Mouse (Mus musculus): ENCODE measurements around the gene Fcgbp. TPM values are rescaled to one million over a fixed set of nuclear protein-coding genes. Genes with fewer than 3 reads are reported as not detected.
"Not testable (repeated sequence)": the region's sequence is repeated elsewhere in the genome, so short reads cannot be mapped to it uniquely, and the experiment has no call there.

The Fcgbp gene
- polyA plus RNA-seq, 1 experiment = 0.84 TPM

GRCm38 (mm10) chr7:28129166-28129565 lies 58.1 kb downstream of the Fcgbp start, which contains the start of gene 9530053A07Rik:
9530053A07Rik (plus strand) TSS chr7:28129466.
- no peak within 1 kb of the TSS for H3K4me3 ChIP-seq (ENCODE audit: low read depth, low read length)
- H3K27me3 ChIP-seq (ENCODE audit: control insufficient read depth, insufficient read depth, low read length, poor library complexity, severe bottlenecking) = no peaks in the 10 kb centered on the region
- TF ChIP-seq EP300 (IDR thresholded peaks at IDR 0.05; ENCODE audit: insufficient read depth, low read depth, low read length) (no peak), CTCF (IDR thresholded peaks at IDR 0.05; ENCODE audit: low read depth, low read length) (no peak)
- no peak within 1 kb of the TSS for H3K9ac ChIP-seq (ENCODE audit: low read depth, poor library complexity, severe bottlenecking)
- no peaks in the 10 kb centered on the region for H3K4me1 ChIP-seq (ENCODE audit: control insufficient read depth, insufficient read depth, low read length)
- H3K9me3 ChIP-seq (replicated peaks; ENCODE audit: control insufficient read depth, insufficient read depth, low read length, poor library complexity, severe bottlenecking) = no peaks in the 10 kb centered on the region
- no peak within 1 kb of the TSS for H3K27ac ChIP-seq (ENCODE audit: insufficient read depth, low read length)
- no peaks in the 10 kb centered on the region for H3K36me3 ChIP-seq (ENCODE audit: control insufficient read depth, insufficient read depth, low read length, poor library complexity, severe bottlenecking)

GRCm38 (mm10) chr7:28137613-28138012 lies 66.6 kb downstream of the Fcgbp start:
- Histone ChIP-seq H3K36me3 (ENCODE audit: control insufficient read depth, insufficient read depth, low read length, poor library complexity, severe bottlenecking) (no peaks in the 10 kb centered on the region), H3K9ac (ENCODE audit: low read depth, poor library complexity, severe bottlenecking) (no peak overlapping the region)

GRCm38 (mm10) chr7:28148263-28148662 lies 77.2 kb downstream of the Fcgbp start:
- Histone ChIP-seq H3K4me1 (ENCODE audit: control insufficient read depth, insufficient read depth, low read length) (no peaks in the 10 kb centered on the region), H3K9me3 (replicated peaks; ENCODE audit: control insufficient read depth, insufficient read depth, low read length, poor library complexity, severe bottlenecking) (no peaks in the 10 kb centered on the region), H3K36me3 (ENCODE audit: control insufficient read depth, insufficient read depth, low read length, poor library complexity, severe bottlenecking) (no peaks in the 10 kb centered on the region), H3K27me3 (ENCODE audit: control insufficient read depth, insufficient read depth, low read length, poor library complexity, severe bottlenecking) (no peaks in the 10 kb centered on the region), H3K27ac (ENCODE audit: insufficient read depth, low read length) (no peak overlapping the region), H3K9ac (ENCODE audit: low read depth, poor library complexity, severe bottlenecking) (no peak overlapping the region), H3K4me3 (ENCODE audit: low read depth, low read length) (no peak overlapping the region)
- TF ChIP-seq EP300 (IDR thresholded peaks at IDR 0.05; ENCODE audit: insufficient read depth, low read depth, low read length) (peak; percentile 46; the same call in 1 of the 2 replicates), POLR2A (IDR thresholded peaks at IDR 0.05; ENCODE audit: insufficient read depth, low read length) (no peak), CTCF (IDR thresholded peaks at IDR 0.05; ENCODE audit: low read depth, low read length) (peak; percentile 88)

More at GRCm38 (mm10) chr7:28137613-28138012, 66.6 kb downstream of the Fcgbp start:
- Histone ChIP-seq H3K4me1 (ENCODE audit: control insufficient read depth, insufficient read depth, low read length) (no peaks in the 10 kb centered on the region), H3K4me3 (ENCODE audit: low read depth, low read length) (no peak overlapping the region), H3K27ac (ENCODE audit: insufficient read depth, low read length) (no peak overlapping the region), H3K27me3 (ENCODE audit: control insufficient read depth, insufficient read depth, low read length, poor library complexity, severe bottlenecking) (no peaks in the 10 kb centered on the region), H3K9me3 (replicated peaks; ENCODE audit: control insufficient read depth, insufficient read depth, low read length, poor library complexity, severe bottlenecking) (no peaks in the 10 kb centered on the region)
- TF ChIP-seq EP300 (IDR thresholded peaks at IDR 0.05; ENCODE audit: insufficient read depth, low read depth, low read length) (no peak), POLR2A (IDR thresholded peaks at IDR 0.05; ENCODE audit: insufficient read depth, low read length) (no peak), CTCF (IDR thresholded peaks at IDR 0.05; ENCODE audit: low read depth, low read length) (peak; percentile 23)

- TF ChIP-seq CTCF (IDR thresholded peaks at IDR 0.05; ENCODE audit: low read depth, low read length) (no peak), EP300 (IDR thresholded peaks at IDR 0.05; ENCODE audit: insufficient read depth, low read depth, low read length) (no peak), POLR2A (IDR thresholded peaks at IDR 0.05; ENCODE audit: insufficient read depth, low read length) (no peak)
- Histone ChIP-seq H3K27ac (ENCODE audit: insufficient read depth, low read length) (no peak overlapping the region), H3K36me3 (ENCODE audit: control insufficient read depth, insufficient read depth, low read length, poor library complexity, severe bottlenecking) (no peaks in the 10 kb centered on the region)
Measured at GRCm38 (mm10) chr7:28149841-28150240, 78.8 kb downstream of the Fcgbp start.

GRCm38 (mm10) chr7:28151584-28152221 lies 80.7 kb downstream of the Fcgbp start:
- H3K9ac ChIP-seq (ENCODE audit: low read depth, poor library complexity, severe bottlenecking) = no peak overlapping the region

More at GRCm38 (mm10) chr7:28149841-28150240, 78.8 kb downstream of the Fcgbp start:
- Histone ChIP-seq H3K9me3 (replicated peaks; ENCODE audit: control insufficient read depth, insufficient read depth, low read length, poor library complexity, severe bottlenecking) (no peaks in the 10 kb centered on the region), H3K9ac (ENCODE audit: low read depth, poor library complexity, severe bottlenecking) (no peak overlapping the region), H3K27me3 (ENCODE audit: control insufficient read depth, insufficient read depth, low read length, poor library complexity, severe bottlenecking) (no peaks in the 10 kb centered on the region), H3K4me3 (ENCODE audit: low read depth, low read length) (no peak overlapping the region), H3K4me1 (ENCODE audit: control insufficient read depth, insufficient read depth, low read length) (no peaks in the 10 kb centered on the region)

GRCm38 (mm10) chr7:28153595-28153994 lies 82.6 kb downstream of the Fcgbp start:
- not testable (repeated sequence) for H3K27me3 ChIP-seq (ENCODE audit: control insufficient read depth, insufficient read depth, low read length, poor library complexity, severe bottlenecking); H3K4me1 ChIP-seq (ENCODE audit: control insufficient read depth, insufficient read depth, low read length); H3K27ac ChIP-seq (ENCODE audit: insufficient read depth, low read length); H3K36me3 ChIP-seq (ENCODE audit: control insufficient read depth, insufficient read depth, low read length, poor library complexity, severe bottlenecking); H3K9ac ChIP-seq (ENCODE audit: low read depth, poor library complexity, severe bottlenecking); H3K4me3 ChIP-seq (ENCODE audit: low read depth, low read length); H3K9me3 ChIP-seq (replicated peaks; ENCODE audit: control insufficient read depth, insufficient read depth, low read length, poor library complexity, severe bottlenecking)

More at GRCm38 (mm10) chr7:28151584-28152221, 80.7 kb downstream of the Fcgbp start:
- H3K4me1 ChIP-seq (ENCODE audit: control insufficient read depth, insufficient read depth, low read length) = no peaks in the 10 kb centered on the region
- H3K27ac ChIP-seq (ENCODE audit: insufficient read depth, low read length) = no peak overlapping the region
- H3K27me3 ChIP-seq (ENCODE audit: control insufficient read depth, insufficient read depth, low read length, poor library complexity, severe bottlenecking) = no peaks in the 10 kb centered on the region
- H3K4me3 ChIP-seq (ENCODE audit: low read depth, low read length) = no peak overlapping the region
- H3K36me3 ChIP-seq (ENCODE audit: control insufficient read depth, insufficient read depth, low read length, poor library complexity, severe bottlenecking) = no peaks in the 10 kb centered on the region
- no peaks in the 10 kb centered on the region for H3K9me3 ChIP-seq (replicated peaks; ENCODE audit: control insufficient read depth, insufficient read depth, low read length, poor library complexity, severe bottlenecking)
- no peak for TF ChIP-seq EP300 (IDR thresholded peaks at IDR 0.05; ENCODE audit: insufficient read depth, low read depth, low read length)
- peak; percentile 79 for TF ChIP-seq CTCF (IDR thresholded peaks at IDR 0.05; ENCODE audit: low read depth, low read length)
